Mouse (Mus musculus) midbrain, embryonic 11.5 days (tissue): ENCODE results near the gene Nim1k. TPM values are rescaled to one million over a fixed set of nuclear protein-coding genes. Genes with fewer than 3 reads are reported as not detected.

ENCODE experiments used
- ATAC-seq: fragments of 200-750 bp; cut with Nextera tagmentation; 2 replicates; pipeline ENCODE4 v1.8.0; 2017; ENCODE audit warnings: moderate TSS enrichment, moderate library complexity; ENCODE audit not compliant: low FRiP score
- DNase-seq: peaks from one replicate; pipeline ENCODE4 v3.0.0; 2015; ENCODE audit warnings: low spot score; ENCODE audit errors: missing footprints
- H3K27ac ChIP-seq: fragments of 300-500 bp; sonication (generic); 2 replicates; pipeline ENCODE4 v1.5.1; 2014; ENCODE audit warnings: low read depth, low read length
- H3K27me3 ChIP-seq: fragments of 300-500 bp; sonication (generic); 2 replicates; pipeline ENCODE4 v1.6.1; 2014; ENCODE audit warnings: mild to moderate bottlenecking, low read length, moderate library complexity, mixed read lengths; ENCODE audit not compliant: control insufficient read depth, insufficient read depth
- H3K36me3 ChIP-seq: fragments of 300-500 bp; sonication (generic); 2 replicates; pipeline ENCODE4 v1.6.1; 2014; ENCODE audit warnings: mild to moderate bottlenecking, low read length, moderate library complexity, mixed read lengths; ENCODE audit not compliant: control insufficient read depth, insufficient read depth
- H3K4me1 ChIP-seq: fragments of 300-500 bp; sonication (generic); 2 replicates; pipeline ENCODE4 v1.6.1; 2014; ENCODE audit warnings: low read length; ENCODE audit not compliant: control insufficient read depth, insufficient read depth
- H3K4me2 ChIP-seq: fragments of 300-500 bp; sonication (generic); 2 replicates; pipeline ENCODE4 v1.6.1; 2014; ENCODE audit warnings: mild to moderate bottlenecking, moderate library complexity
- H3K4me3 ChIP-seq: fragments of 300-500 bp; sonication (generic); 2 replicates; pipeline ENCODE4 v1.5.1; 2014; ENCODE audit warnings: low read depth, low read length
- H3K9ac ChIP-seq: fragments of 300-500 bp; sonication (generic); 2 replicates; pipeline ENCODE4 v1.6.1; 2014; ENCODE audit warnings: low read length
- H3K9me3 ChIP-seq: fragments of 300-500 bp; sonication (generic); 2 replicates; pipeline ENCODE4 v1.6.1; 2016; ENCODE audit warnings: low read length; ENCODE audit not compliant: control insufficient read depth
- WGBS: fragments of 180-500 bp; shearing (Covaris S2); extraction: QIAGEN DNeasy Blood & Tissue Kit; methylation state at CpG from one replicate; pipeline ENCODE4 v1.1.7; 2014; 5-methylcytosine and 5-hydroxymethylcytosine counted together
- polyA plus RNA-seq: library from polyadenylated mRNA; unstranded; fragments of >200 nt; fragmentation: Nextera tagmentation; extraction: Ambion mirVana; gene quantifications from 2 replicates; pipeline ENCODE4 v1.2.1, GENCODE M21; 2014

The Nim1k gene
- polyA plus RNA-seq, 1 experiment from 2014 or later: 2.4 TPM

DNA sequence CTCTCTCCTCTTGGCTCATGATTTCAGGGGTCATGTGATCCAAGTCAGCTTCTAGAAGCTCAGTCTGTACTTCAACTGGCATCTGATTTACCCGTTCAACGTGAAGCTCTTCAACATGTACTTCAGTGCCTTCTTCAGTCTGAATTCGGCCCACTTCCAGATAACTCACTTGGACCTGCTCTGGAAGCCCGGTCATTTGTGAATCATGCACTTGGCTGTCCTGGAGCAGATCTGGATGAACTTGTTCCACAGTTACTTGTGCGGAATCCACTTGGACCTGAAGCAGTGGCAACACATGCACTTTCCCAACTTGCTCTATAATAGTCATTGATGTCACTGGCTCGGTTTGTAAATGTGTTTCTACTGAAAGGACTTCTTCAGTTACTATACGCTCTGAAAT lies 10.8 kb upstream of the Nim1k start:
- H3K4me3 ChIP-seq: no peak overlapping the region
- no peak overlapping the region for H3K27ac ChIP-seq
- 95% methylated on average over 7 of the region's 7 CpGs for WGBS
- no peak overlapping the region for H3K4me2 ChIP-seq
- H3K9ac ChIP-seq: no peak overlapping the region
- no peak for ATAC-seq
- H3K27me3 ChIP-seq: no peaks in the 10 kb centered on the region
- no peaks in the 10 kb centered on the region for H3K4me1 ChIP-seq
- no peak for DNase-seq
- peaks cover 23% of the 10 kb centered on the region for H3K36me3 ChIP-seq
- no peaks in the 10 kb centered on the region for H3K9me3 ChIP-seq

DNA sequence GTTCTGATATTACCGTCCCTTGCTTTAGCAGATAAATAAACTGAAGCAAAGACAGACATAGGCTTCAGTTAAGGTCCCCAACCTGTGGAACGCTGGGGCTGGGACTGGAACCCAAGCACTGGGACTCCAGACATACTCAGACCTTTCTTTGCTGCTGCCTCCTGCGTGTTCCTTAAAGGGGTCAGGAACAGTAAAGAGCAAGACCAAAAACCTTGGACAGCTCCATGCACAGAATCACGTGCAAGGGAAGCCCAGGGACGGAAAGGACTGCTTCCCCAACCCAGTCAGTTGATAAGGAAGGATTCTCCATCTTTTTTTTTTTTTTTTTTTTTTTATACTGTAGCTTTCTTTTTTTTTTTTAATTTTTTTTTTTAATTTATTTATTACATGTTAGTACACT lies 1.1 kb upstream of the Nim1k start:
- DNase-seq (no peak), ATAC-seq (no peak)
- Histone ChIP-seq H3K4me2 (no peak overlapping the region), H3K9ac (no peak overlapping the region), H3K4me1 (peaks cover 10% of the 10 kb centered on the region), H3K27ac (no peak overlapping the region), H3K4me3 (no peak overlapping the region), H3K9me3 (no peaks in the 10 kb centered on the region), H3K27me3 (no peaks in the 10 kb centered on the region), H3K36me3 (no peaks in the 10 kb centered on the region)
- WGBS: 29% methylated on average over 5 of the region's 5 CpGs

DNA sequence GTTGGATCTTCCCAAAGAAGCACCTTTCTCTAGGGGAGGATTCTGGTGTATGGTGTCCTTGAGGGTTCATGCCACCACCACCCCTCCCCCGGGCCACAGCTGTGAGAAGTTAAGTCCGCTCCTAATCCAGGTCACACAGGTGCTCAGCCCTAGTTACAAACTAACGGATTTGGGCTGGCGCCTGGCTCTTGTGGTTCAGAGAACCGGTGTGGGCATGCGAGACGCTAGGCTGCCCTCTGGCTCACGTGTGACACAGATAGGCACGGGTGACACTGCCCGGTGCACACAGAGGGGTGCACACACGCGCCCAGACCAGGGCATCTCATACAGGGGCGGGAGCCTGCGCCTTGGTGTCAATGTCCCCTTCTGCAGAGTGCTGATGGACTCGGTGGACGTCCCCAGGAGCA lies 538 bp downstream of the Nim1k start:
- no peaks in the 10 kb centered on the region for H3K36me3 ChIP-seq
- H3K4me1 ChIP-seq: peaks cover 10% of the 10 kb centered on the region
- H3K9me3 ChIP-seq: no peaks in the 10 kb centered on the region
- peak overlapping the region; percentile 46 for H3K4me3 ChIP-seq
- H3K4me2 ChIP-seq: peak overlapping the region; percentile 71
- peak; percentile 92 for DNase-seq
- no peaks in the 10 kb centered on the region for H3K27me3 ChIP-seq
- H3K9ac ChIP-seq: peak overlapping the region; percentile 63
- peak; percentile 80 for ATAC-seq
- WGBS: under 1% methylated on average over 16 of the region's 16 CpGs
- no peak overlapping the region for H3K27ac ChIP-seq

DNA sequence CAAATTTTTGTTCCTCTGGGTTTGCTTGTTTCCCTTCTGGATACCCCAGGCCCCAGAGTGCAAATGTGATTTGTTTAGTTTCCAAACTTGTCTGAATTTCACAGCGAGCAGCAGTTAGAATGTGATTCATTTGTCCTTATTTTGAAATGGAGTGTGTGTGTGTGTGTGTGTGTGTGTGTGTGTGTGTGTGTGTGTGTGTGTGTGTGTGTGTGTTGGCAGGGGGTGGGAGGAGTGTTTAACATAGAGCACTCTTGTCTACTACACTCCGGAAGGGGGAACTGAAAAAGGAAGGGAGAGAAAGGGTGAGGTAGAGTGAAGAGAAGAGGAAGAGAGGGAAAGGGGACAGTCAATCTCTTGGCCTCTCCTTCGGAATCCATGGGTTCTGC lies 1.1 kb downstream of the Nim1k start:
- H3K9ac ChIP-seq: no peak overlapping the region

DNA sequence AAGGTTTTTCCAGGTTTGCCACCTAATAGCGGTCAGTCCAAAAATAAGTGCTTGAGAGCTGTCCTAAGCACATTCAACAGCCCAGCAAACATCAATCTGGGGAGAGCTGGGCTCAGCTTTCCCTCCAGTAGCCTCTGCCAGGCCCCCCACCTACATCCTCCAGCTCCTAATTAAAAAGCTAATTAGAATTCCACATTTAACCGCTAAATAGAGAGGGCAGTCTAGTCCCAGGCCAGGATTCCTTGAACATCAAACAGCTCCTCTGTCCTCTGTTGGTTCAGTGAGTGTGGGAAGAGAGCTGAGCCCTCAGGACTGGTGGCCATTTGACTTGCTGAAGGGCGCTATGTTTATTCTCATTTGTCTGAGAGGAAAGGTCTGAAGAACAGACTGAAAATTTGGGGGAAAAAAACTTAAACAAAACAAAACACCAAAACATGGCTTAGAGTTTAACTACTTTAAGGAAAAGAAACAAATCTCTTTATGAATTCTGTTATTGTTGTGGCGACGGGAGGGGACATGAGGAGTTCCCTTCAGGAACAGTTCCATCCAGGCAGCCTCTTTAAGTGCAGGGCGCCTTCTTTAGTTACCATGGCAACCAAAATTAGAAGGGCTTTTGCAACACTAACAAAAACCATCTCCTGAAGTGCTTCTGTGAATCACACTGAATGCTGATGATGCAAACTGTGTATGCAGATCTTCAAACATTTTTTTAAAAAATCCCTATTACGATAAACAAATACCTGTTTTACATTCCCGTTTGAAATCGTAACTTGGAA lies 1.6 kb downstream of the Nim1k start:
- no peak overlapping the region for H3K9ac ChIP-seq
- DNase-seq: no peak
- no peak overlapping the region for H3K27ac ChIP-seq
- H3K27me3 ChIP-seq: no peaks in the 10 kb centered on the region
- no peak overlapping the region for H3K4me2 ChIP-seq
- ATAC-seq: no peak
- H3K36me3 ChIP-seq: no peaks in the 10 kb centered on the region
- peaks cover 10% of the 10 kb centered on the region for H3K4me1 ChIP-seq
- no peaks in the 10 kb centered on the region for H3K9me3 ChIP-seq
- 48% methylated on average over 9 of the region's 9 CpGs for WGBS
- no peak overlapping the region for H3K4me3 ChIP-seq

More for the DNA sequence above, 1.1 kb downstream of the Nim1k start:
- H3K4me2 ChIP-seq: peak overlapping the region; percentile 71
- no peak overlapping the region for H3K27ac ChIP-seq
- 33% methylated on average over 3 of the region's 3 CpGs for WGBS
- H3K36me3 ChIP-seq: no peaks in the 10 kb centered on the region
- H3K4me3 ChIP-seq: peak overlapping the region; percentile 46
- ATAC-seq: no peak
- no peak for DNase-seq
- no peaks in the 10 kb centered on the region for H3K27me3 ChIP-seq
- peaks cover 10% of the 10 kb centered on the region for H3K4me1 ChIP-seq
- no peaks in the 10 kb centered on the region for H3K9me3 ChIP-seq

DNA sequence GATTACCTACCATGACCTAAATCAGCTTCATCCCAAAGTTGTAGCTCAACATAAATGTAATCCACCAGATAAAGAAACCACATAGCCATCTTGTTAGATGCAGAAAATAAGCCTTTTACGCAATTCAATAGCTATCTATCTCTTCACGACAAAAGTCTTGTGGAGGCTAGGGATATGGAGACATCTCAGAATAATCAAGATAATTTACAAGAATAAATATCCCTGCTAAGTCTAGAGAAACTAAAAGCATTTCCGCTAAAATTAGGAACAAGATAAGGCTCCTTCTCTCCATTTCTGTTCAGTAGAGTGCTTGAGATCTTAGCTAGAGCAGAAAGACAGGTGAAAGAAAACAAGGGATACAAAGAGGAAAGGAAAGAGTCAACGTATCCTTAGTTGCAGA lies 8.8 kb downstream of the Nim1k start:
- Histone ChIP-seq H3K9ac (no peak overlapping the region), H3K36me3 (no peaks in the 10 kb centered on the region), H3K4me3 (no peak overlapping the region), H3K9me3 (no peaks in the 10 kb centered on the region; the same call in 1 of the 2 replicates), H3K27me3 (no peaks in the 10 kb centered on the region), H3K4me2 (no peak overlapping the region), H3K27ac (no peak overlapping the region), H3K4me1 (no peaks in the 10 kb centered on the region)
- ATAC-seq (no peak), DNase-seq (no peak)
- 89% methylated on average over 4 of the region's 4 CpGs for WGBS

DNA sequence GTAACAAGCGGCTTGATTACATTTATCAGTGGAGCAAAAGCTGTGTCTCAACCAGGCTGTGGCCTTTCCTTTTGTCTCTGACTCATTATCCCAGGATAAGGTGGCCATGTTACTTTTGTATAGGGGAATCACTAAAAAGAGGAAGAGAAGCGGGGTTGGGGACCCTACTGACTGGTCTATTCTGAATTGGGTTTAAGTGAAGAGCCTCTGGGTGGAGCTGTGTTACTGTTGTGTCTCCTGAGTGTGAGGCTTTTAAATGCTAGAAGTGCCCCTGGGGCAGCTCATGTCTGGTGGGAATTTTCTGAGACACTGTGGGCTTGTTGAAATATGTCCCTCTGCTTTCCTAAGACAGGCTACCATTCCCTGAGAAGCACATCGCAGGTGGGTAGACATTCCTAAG lies 12.2 kb downstream of the Nim1k start:
- no peaks in the 10 kb centered on the region for H3K27me3 ChIP-seq
- WGBS: 74% methylated on average over 3 of the region's 3 CpGs
- ATAC-seq (no peak), DNase-seq (no peak)
- H3K9ac ChIP-seq: no peak overlapping the region
- H3K4me2 ChIP-seq: no peak overlapping the region
- H3K4me3 ChIP-seq: no peak overlapping the region
- H3K9me3 ChIP-seq: no peaks in the 10 kb centered on the region; the same call in 1 of the 2 replicates
- H3K36me3 ChIP-seq: no peaks in the 10 kb centered on the region
- H3K27ac ChIP-seq: no peak overlapping the region
- peaks cover 5% of the 10 kb centered on the region; the same call in 1 of the 2 replicates for H3K4me1 ChIP-seq

DNA sequence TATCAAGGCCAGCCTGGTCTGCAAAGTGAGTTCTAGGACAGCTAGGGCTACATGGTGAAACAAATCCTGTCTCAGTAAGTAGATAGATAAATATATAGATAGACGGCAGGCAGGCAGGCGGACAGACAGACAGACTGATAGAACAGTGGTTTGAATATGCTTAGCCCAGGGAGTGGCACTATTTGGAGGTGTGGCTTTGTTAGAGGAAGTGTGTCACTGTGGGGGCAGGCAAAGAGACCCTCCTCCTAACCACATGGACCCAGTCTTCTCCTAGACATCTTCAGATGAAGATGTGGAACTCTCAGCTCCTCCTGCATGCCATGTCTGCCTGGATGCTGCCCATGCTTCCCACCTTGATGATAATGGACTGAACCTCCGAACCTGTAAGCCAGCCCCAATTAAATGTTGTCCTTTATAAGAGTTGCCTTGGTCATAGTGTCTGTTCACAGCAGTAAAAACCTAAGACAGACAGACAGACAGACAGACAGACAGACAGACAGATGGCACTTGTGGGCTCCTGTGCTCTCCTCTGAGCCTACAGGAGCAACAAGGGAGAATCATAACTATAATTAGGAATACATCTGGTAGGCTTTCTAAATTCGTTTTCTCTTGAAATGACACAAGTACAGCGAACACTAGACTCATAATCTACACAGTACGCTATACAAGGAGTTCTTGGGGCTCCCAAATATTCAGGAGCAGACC lies 12.8 kb downstream of the Nim1k start:
- 86% methylated on average over 6 of the region's 6 CpGs for WGBS
- DNase-seq: no peak
- no peak for ATAC-seq

More for the DNA sequence above, 12.8 kb downstream of the Nim1k start:
- no peaks in the 10 kb centered on the region for H3K36me3 ChIP-seq
- no peaks in the 10 kb centered on the region for H3K27me3 ChIP-seq
- no peak overlapping the region for H3K4me2 ChIP-seq
- H3K4me1 ChIP-seq: peaks cover 5% of the 10 kb centered on the region; the same call in 1 of the 2 replicates
- no peak overlapping the region for H3K9ac ChIP-seq
- H3K27ac ChIP-seq: no peak overlapping the region
- no peak overlapping the region for H3K4me3 ChIP-seq
- H3K9me3 ChIP-seq: no peaks in the 10 kb centered on the region
